Mouse (Mus musculus) midbrain, embryonic 16.5 days (tissue): ENCODE measurements around the gene Ehd4. TPM values are rescaled to one million over a fixed set of nuclear protein-coding genes. Genes with fewer than 3 reads are reported as not detected.

Source experiments
- ATAC-seq: fragments of 200-750 bp; cut with Nextera tagmentation; 2 replicates; pipeline ENCODE4 v1.8.0; 2017; ENCODE audit warnings: moderate TSS enrichment
- H3K27ac ChIP-seq: fragments of 300-500 bp; sonication (generic); 2 replicates; pipeline ENCODE4 v1.5.1; 2014; ENCODE audit warnings: mild to moderate bottlenecking, low read length, mixed read lengths
- H3K27me3 ChIP-seq: fragments of 300-500 bp; sonication (generic); 2 replicates; pipeline ENCODE4 v1.6.1; 2014; ENCODE audit warnings: low read depth, low read length, mixed read lengths; ENCODE audit not compliant: control insufficient read depth, insufficient read depth
- H3K36me3 ChIP-seq: fragments of 300-500 bp; sonication (generic); 2 replicates; pipeline ENCODE4 v1.6.1; 2014; ENCODE audit warnings: mild to moderate bottlenecking, low read length, moderate library complexity, mixed read lengths; ENCODE audit not compliant: control insufficient read depth, insufficient read depth
- H3K4me1 ChIP-seq: fragments of 300-500 bp; sonication (generic); 2 replicates; pipeline ENCODE4 v1.6.1; 2014; ENCODE audit warnings: mild to moderate bottlenecking, low read length, mixed read lengths; ENCODE audit not compliant: control insufficient read depth, insufficient read depth
- H3K4me2 ChIP-seq: fragments of 300-500 bp; sonication (generic); 2 replicates; pipeline ENCODE4 v1.6.1; 2014; ENCODE audit warnings: mild to moderate bottlenecking, low read length, mixed read lengths
- H3K4me3 ChIP-seq: fragments of 300-500 bp; sonication (generic); 2 replicates; pipeline ENCODE4 v1.5.1; 2014; ENCODE audit warnings: low read depth, mild to moderate bottlenecking, low read length, moderate library complexity, mixed read lengths
- H3K9ac ChIP-seq: fragments of 300-500 bp; sonication (generic); 2 replicates; pipeline ENCODE4 v1.6.1; 2014; ENCODE audit warnings: low read depth, low read length, mixed read lengths
- H3K9me3 ChIP-seq: fragments of 300-500 bp; sonication (generic); replicated peaks from 2 replicates; pipeline ENCODE4 v1.6.1; 2014; ENCODE audit warnings: mild to moderate bottlenecking, low read length, mixed read lengths; ENCODE audit not compliant: control insufficient read depth, poor library complexity, severe bottlenecking
- WGBS: fragments of 180-500 bp; shearing (Covaris S2); extraction: QIAGEN DNeasy Blood & Tissue Kit; methylation state at CpG from one replicate; pipeline ENCODE4 v1.1.7; 2014; 5-methylcytosine and 5-hydroxymethylcytosine counted together
- polyA plus RNA-seq: library from polyadenylated mRNA; unstranded; fragments of >200 nt; fragmentation: Nextera tagmentation; extraction: Ambion mirVana; gene quantifications from 2 replicates; pipeline ENCODE4 v1.2.1, GENCODE M21; 2015

Ehd4 gene
- polyA plus RNA-seq, 1 experiment from 2014 or later = 11.5 TPM

GRCm38 (mm10) chr2:120054771-120055552, 99.4 kb downstream of the Ehd4 start:
- Histone ChIP-seq H3K4me3 (no peak overlapping the region), H3K27me3 (no peaks in the 10 kb centered on the region), H3K9me3 (no peaks in the 10 kb centered on the region), H3K36me3 (no peaks in the 10 kb centered on the region), H3K4me1 (no peaks in the 10 kb centered on the region), H3K9ac (no peak overlapping the region), H3K27ac (no peak overlapping the region), H3K4me2 (no peak overlapping the region)
- ATAC-seq = no peak
- 93% methylated on average over 12 of the region's 12 CpGs for WGBS

- Histone ChIP-seq H3K4me1 (no peaks in the 10 kb centered on the region), H3K4me2 (no peak overlapping the region), H3K9ac (no peak overlapping the region), H3K36me3 (no peaks in the 10 kb centered on the region), H3K9me3 (no peaks in the 10 kb centered on the region), H3K27ac (no peak overlapping the region), H3K27me3 (no peaks in the 10 kb centered on the region), H3K4me3 (no peak overlapping the region)
- ATAC-seq = no peak
- WGBS = 66% methylated on average over 6 of the region's 6 CpGs
Observed at GRCm38 (mm10) chr2:120051405-120051804, 103.0 kb downstream of the Ehd4 start.

GRCm38 (mm10) chr2:120049632-120050274, 104.7 kb downstream of the Ehd4 start:
- no peak overlapping the region for H3K4me2 ChIP-seq
- 58% methylated on average over 10 of the region's 10 CpGs for WGBS
- H3K9ac ChIP-seq = no peak overlapping the region
- H3K9me3 ChIP-seq = no peaks in the 10 kb centered on the region
- no peaks in the 10 kb centered on the region for H3K27me3 ChIP-seq
- H3K4me3 ChIP-seq = no peak overlapping the region
- H3K27ac ChIP-seq = no peak overlapping the region
- ATAC-seq = no peak
- H3K4me1 ChIP-seq = no peaks in the 10 kb centered on the region
- H3K36me3 ChIP-seq = no peaks in the 10 kb centered on the region

GRCm38 (mm10) chr2:120048173-120048572, 106.2 kb downstream of the Ehd4 start:
- 78% methylated on average over 9 of the region's 9 CpGs for WGBS
- Histone ChIP-seq H3K27me3 (no peaks in the 10 kb centered on the region), H3K9me3 (no peaks in the 10 kb centered on the region), H3K27ac (no peak overlapping the region), H3K36me3 (no peaks in the 10 kb centered on the region), H3K4me3 (no peak overlapping the region), H3K9ac (no peak overlapping the region), H3K4me1 (no peaks in the 10 kb centered on the region), H3K4me2 (no peak overlapping the region)
- ATAC-seq = no peak

GRCm38 (mm10) chr2:120046486-120047310, 107.7 kb downstream of the Ehd4 start:
- Histone ChIP-seq H3K4me1 (no peaks in the 10 kb centered on the region), H3K4me2 (no peak overlapping the region), H3K36me3 (peaks cover 4% of the 10 kb centered on the region; the same call in 1 of the 2 replicates), H3K27ac (no peak overlapping the region), H3K4me3 (no peak overlapping the region), H3K9me3 (no peaks in the 10 kb centered on the region), H3K27me3 (no peaks in the 10 kb centered on the region), H3K9ac (no peak overlapping the region)
- WGBS = 65% methylated on average over 14 of the region's 14 CpGs
- no peak for ATAC-seq

GRCm38 (mm10) chr2:120044676-120045075, 109.7 kb downstream of the Ehd4 start:
- no peak overlapping the region for H3K27ac ChIP-seq
- peaks cover 15% of the 10 kb centered on the region for H3K36me3 ChIP-seq
- ATAC-seq = no peak
- no peaks in the 10 kb centered on the region for H3K27me3 ChIP-seq
- no peaks in the 10 kb centered on the region for H3K9me3 ChIP-seq
- whole genome bisulfite sequencing = 82% methylated on average over 3 of the region's 3 CpGs
- H3K4me1 ChIP-seq = no peaks in the 10 kb centered on the region
- no peak overlapping the region for H3K4me2 ChIP-seq
- no peak overlapping the region for H3K9ac ChIP-seq
- H3K4me3 ChIP-seq = no peak overlapping the region

GRCm38 (mm10) chr2:120044101-120044603, 110.3 kb downstream of the Ehd4 start:
- Histone ChIP-seq H3K9ac (no peak overlapping the region), H3K27me3 (no peaks in the 10 kb centered on the region), H3K9me3 (no peaks in the 10 kb centered on the region), H3K36me3 (peaks cover 18% of the 10 kb centered on the region), H3K4me2 (no peak overlapping the region), H3K4me3 (no peak overlapping the region), H3K4me1 (no peaks in the 10 kb centered on the region), H3K27ac (no peak overlapping the region)
- 72% methylated on average over 4 of the region's 4 CpGs for WGBS
- ATAC-seq = no peak

- Histone ChIP-seq H3K9ac (no peak overlapping the region), H3K9me3 (no peaks in the 10 kb centered on the region), H3K4me3 (no peak overlapping the region), H3K36me3 (peaks cover 26% of the 10 kb centered on the region), H3K4me2 (no peak overlapping the region), H3K27me3 (no peaks in the 10 kb centered on the region), H3K4me1 (no peaks in the 10 kb centered on the region), H3K27ac (no peak overlapping the region)
- WGBS = 97% methylated on average over 5 of the region's 5 CpGs
- no peak for ATAC-seq
Observed at GRCm38 (mm10) chr2:120040991-120041390, 113.4 kb downstream of the Ehd4 start.
